Mouse (Mus musculus) embryonic facial prominence, embryonic 13.5 days (tissue): ENCODE measurements around the gene Naa35. TPM values are rescaled to one million over a fixed set of nuclear protein-coding genes. Genes with fewer than 3 reads are reported as not detected.

ENCODE experiments used
- ATAC-seq: fragments of 200-750 bp; cut with Nextera tagmentation; 2 replicates; pipeline ENCODE4 v1.8.0; 2017; ENCODE audit warnings: low read depth; ENCODE audit not compliant: insufficient number of reproducible peaks, insufficient read depth, low FRiP score, low TSS enrichment
- H3K27ac ChIP-seq: fragments of 300-500 bp; sonication (generic); 2 replicates; pipeline ENCODE4 v1.5.1; 2015; ENCODE audit warnings: moderate library complexity, mild to moderate bottlenecking, inconsistent platforms
- H3K27me3 ChIP-seq: fragments of 300-500 bp; sonication (generic); 2 replicates; pipeline ENCODE4 v1.6.1; 2015; ENCODE audit warnings: mild to moderate bottlenecking, inconsistent platforms
- H3K36me3 ChIP-seq: fragments of 300-500 bp; sonication (generic); 2 replicates; pipeline ENCODE4 v1.6.1; 2015; ENCODE audit warnings: mild to moderate bottlenecking, inconsistent platforms
- H3K4me1 ChIP-seq: fragments of 300-500 bp; sonication (generic); 2 replicates; pipeline ENCODE4 v1.6.1; 2015; ENCODE audit warnings: inconsistent platforms
- H3K4me2 ChIP-seq: fragments of 300-500 bp; sonication (generic); 2 replicates; pipeline ENCODE4 v1.6.1; 2015; ENCODE audit warnings: moderate library complexity, mild to moderate bottlenecking, inconsistent platforms
- H3K4me3 ChIP-seq: fragments of 300-500 bp; sonication (generic); 2 replicates; pipeline ENCODE4 v1.5.1; 2015; ENCODE audit warnings: mild to moderate bottlenecking, inconsistent platforms
- H3K9ac ChIP-seq: fragments of 300-500 bp; sonication (generic); 2 replicates; pipeline ENCODE4 v1.6.1; 2015; ENCODE audit warnings: mild to moderate bottlenecking, inconsistent platforms
- H3K9me3 ChIP-seq: fragments of 300-500 bp; sonication (generic); 2 replicates; pipeline ENCODE4 v1.6.1; 2016; ENCODE audit warnings: inconsistent platforms
- WGBS: fragments of 180-500 bp; shearing (Covaris S2); methylation state at CpG from one replicate; pipeline ENCODE4 v1.1.7; 2015; ENCODE audit warnings: mixed read lengths; 5-methylcytosine and 5-hydroxymethylcytosine counted together
- polyA plus RNA-seq: library from polyadenylated mRNA; unstranded; fragments of >200 nt; fragmentation: Nextera tagmentation; extraction: Ambion mirVana; gene quantifications from 2 replicates; pipeline ENCODE4 v1.2.1, GENCODE M21; 2015

The Naa35 gene
- polyA plus RNA-seq, 1 experiment from 2014 or later, result 120 TPM

DNA sequence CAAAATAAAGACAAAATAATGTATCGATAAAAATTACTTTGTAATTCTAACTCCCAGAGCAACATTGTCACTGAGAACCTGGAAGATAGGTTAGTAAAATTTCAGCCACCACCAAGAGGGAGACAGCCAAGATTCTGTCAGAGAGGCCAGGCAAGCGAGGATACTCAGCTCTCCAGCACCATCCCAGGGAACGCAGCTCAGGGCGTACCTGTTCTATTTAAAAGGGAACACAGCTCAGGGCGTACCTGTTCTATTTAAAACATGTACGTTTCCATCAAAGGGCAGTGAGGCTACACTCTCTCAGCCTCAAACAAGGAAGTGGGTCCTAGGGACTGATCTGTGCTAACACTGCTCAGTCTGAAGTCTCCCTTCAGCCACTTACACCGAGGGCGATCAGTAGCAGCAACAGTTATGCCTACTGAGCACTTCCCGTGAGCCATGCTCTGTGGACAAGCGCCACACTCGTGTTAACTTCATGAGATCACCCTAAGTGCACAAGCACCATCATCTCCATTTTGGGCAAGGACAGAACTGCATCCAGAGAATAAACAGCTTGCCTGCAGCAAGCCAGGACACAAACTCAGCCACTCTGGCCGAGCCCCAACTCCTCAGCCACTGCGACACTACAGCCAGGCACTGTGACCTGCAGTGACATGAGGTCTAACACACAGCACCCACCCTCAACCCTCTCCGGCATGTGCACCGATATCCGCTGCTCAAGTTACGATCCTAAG, 30.1 kb upstream of the Naa35 start:
- H3K9ac ChIP-seq, result 0 out of 2 replicates have a peak overlapping the region, but pooled peaks have one; percentile 36
- H3K27ac ChIP-seq, result no peak overlapping the region
- no peaks in the 10 kb centered on the region for H3K9me3 ChIP-seq
- peaks cover 26% of the 10 kb centered on the region for H3K4me1 ChIP-seq
- 67% methylated on average over 17 of the region's 17 CpGs for WGBS
- H3K4me2 ChIP-seq, result peak overlapping the region; percentile 92
- no peaks in the 10 kb centered on the region for H3K36me3 ChIP-seq
- H3K4me3 ChIP-seq, result peak overlapping the region; percentile 73
- no peak for ATAC-seq
- 0 out of 2 replicates have a peak, but pooled peaks cover 3% of the 10 kb centered on the region for H3K27me3 ChIP-seq

DNA sequence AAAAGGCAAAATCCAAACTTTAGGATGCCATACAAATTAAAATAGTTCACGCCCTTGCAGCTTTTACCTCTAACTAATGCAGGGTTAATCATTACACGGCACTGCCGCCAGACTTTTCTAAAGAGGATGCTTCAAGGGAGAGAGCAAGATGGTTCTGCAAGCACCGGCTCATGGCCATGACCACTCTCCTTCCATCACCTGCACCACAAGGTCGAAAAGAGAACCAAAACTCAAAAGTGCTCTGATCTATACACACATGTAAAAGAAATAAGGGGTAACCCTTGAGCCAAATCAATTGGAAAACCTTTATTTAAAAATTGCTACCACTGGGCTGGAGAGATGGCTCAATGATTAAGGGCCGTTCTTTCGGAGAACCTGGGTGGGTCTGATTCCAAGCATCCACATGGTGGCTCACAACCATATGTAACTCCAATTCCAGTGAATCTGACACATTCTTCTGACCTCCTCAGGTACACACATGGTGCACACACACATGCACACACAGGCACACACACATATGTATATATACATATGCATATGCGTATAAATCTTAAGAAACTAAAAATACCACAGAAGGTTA, 29.4 kb upstream of the Naa35 start:
- peak overlapping the region; percentile 73 for H3K4me3 ChIP-seq
- H3K36me3 ChIP-seq, result no peaks in the 10 kb centered on the region
- H3K27ac ChIP-seq, result no peak overlapping the region
- no peak overlapping the region for H3K9ac ChIP-seq
- WGBS, result 73% methylated on average over 8 of the region's 8 CpGs
- peaks cover 26% of the 10 kb centered on the region for H3K4me1 ChIP-seq
- peak overlapping the region; percentile 92 for H3K4me2 ChIP-seq
- no peak for ATAC-seq
- H3K9me3 ChIP-seq, result no peaks in the 10 kb centered on the region
- H3K27me3 ChIP-seq, result 0 out of 2 replicates have a peak, but pooled peaks cover 3% of the 10 kb centered on the region

DNA sequence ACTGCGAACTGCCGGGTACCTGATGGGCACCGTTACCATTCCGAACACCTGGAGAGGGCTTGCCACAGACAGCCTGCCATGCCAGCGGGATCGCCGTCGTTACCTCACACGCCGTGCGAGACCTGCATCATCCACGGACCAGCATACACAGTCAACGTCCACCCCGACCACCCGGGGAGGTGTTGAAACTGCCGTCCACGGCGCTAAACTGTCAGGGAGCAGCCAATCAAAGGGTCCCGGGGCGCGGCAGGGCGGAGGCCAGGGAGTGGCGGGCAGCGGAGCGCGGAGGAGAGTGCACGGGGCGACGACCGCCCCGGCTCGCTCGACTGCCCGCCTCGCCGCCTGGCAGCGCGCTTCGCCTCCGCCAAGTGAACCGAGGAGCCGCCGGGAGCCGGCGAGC, 28.4 kb upstream of the Naa35 start:
- Histone ChIP-seq H3K4me2 (peak overlapping the region; percentile 92), H3K9ac (peak overlapping the region; percentile 81), H3K9me3 (no peaks in the 10 kb centered on the region), H3K27me3 (0 out of 2 replicates have a peak, but pooled peaks cover 3% of the 10 kb centered on the region), H3K4me3 (peak overlapping the region; percentile 73), H3K27ac (peak overlapping the region; percentile 75), H3K36me3 (no peaks in the 10 kb centered on the region), H3K4me1 (peaks cover 26% of the 10 kb centered on the region)
- WGBS, result 0% methylated on average over 44 of the region's 45 CpGs
- peak; percentile 85 for ATAC-seq

- no peaks in the 10 kb centered on the region for H3K9me3 ChIP-seq
- H3K4me3 ChIP-seq, result peak overlapping the region; percentile 73
- ATAC-seq, result peak; percentile 82
- H3K27me3 ChIP-seq, result 0 out of 2 replicates have a peak, but pooled peaks cover 3% of the 10 kb centered on the region
- no peaks in the 10 kb centered on the region for H3K36me3 ChIP-seq
- H3K27ac ChIP-seq, result peak overlapping the region; percentile 75
- peak overlapping the region; percentile 92 for H3K4me2 ChIP-seq
- H3K4me1 ChIP-seq, result peaks cover 24% of the 10 kb centered on the region
- WGBS, result under 1% methylated on average over 58 of the region's 73 CpGs
- peak overlapping the region; percentile 81 for H3K9ac ChIP-seq
These were observed 27.7 kb upstream of the Naa35 start for GRCm38 (mm10) chr13:59557185-59557985.

DNA sequence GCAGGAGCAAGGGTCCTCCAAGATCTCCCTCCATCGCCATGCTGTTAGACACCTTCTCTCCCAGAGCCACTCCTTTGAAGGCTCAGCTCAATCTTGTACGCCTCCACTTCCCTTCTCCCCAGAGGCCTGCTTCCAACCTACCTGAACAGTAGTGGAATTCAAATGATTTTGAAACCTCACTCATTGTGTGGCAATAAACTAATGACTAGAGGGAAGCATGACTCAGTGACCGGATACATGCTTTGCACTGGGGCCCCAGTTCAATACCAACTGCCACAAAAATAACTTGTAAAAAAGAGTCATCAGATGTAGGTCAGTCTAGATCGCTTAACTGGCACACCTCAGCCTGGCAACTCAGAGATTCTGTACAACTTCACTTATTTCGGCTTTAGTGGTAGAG, 26.3 kb upstream of the Naa35 start:
- Histone ChIP-seq H3K4me1 (peaks cover 22% of the 10 kb centered on the region), H3K27ac (no peak overlapping the region), H3K27me3 (0 out of 2 replicates have a peak, but pooled peaks cover 3% of the 10 kb centered on the region), H3K4me2 (no peak overlapping the region), H3K9ac (no peak overlapping the region), H3K36me3 (no peaks in the 10 kb centered on the region), H3K4me3 (no peak overlapping the region), H3K9me3 (no peaks in the 10 kb centered on the region)
- ATAC-seq, result no peak
- 94% methylated on average over 5 of the region's 5 CpGs for WGBS

- Histone ChIP-seq H3K27me3 (no peaks in the 10 kb centered on the region), H3K4me3 (no peak overlapping the region), H3K9ac (no peak overlapping the region), H3K4me2 (no peak overlapping the region), H3K9me3 (no peaks in the 10 kb centered on the region), H3K36me3 (no peaks in the 10 kb centered on the region), H3K27ac (no peak overlapping the region), H3K4me1 (peaks cover 16% of the 10 kb centered on the region)
- ATAC-seq, result no peak
- 84% methylated on average over 2 of the region's 2 CpGs for WGBS
These were observed 22.6 kb upstream of the Naa35 start for GRCm38 (mm10) chr13:59562471-59562870.

GRCm38 (mm10) chr13:59564505-59564904, 20.6 kb upstream of the Naa35 start:
- no peak overlapping the region for H3K4me2 ChIP-seq
- H3K4me3 ChIP-seq, result no peak overlapping the region
- no peaks in the 10 kb centered on the region for H3K36me3 ChIP-seq
- H3K9me3 ChIP-seq, result no peaks in the 10 kb centered on the region
- no peak overlapping the region for H3K27ac ChIP-seq
- H3K4me1 ChIP-seq, result peaks cover 11% of the 10 kb centered on the region; the same call in 1 of the 2 replicates
- H3K27me3 ChIP-seq, result no peaks in the 10 kb centered on the region
- 87% methylated on average over 4 of the region's 4 CpGs for WGBS
- no peak for ATAC-seq
- no peak overlapping the region for H3K9ac ChIP-seq

GRCm38 (mm10) chr13:59564923-59565322, 20.1 kb upstream of the Naa35 start:
- H3K9ac ChIP-seq, result no peak overlapping the region
- H3K9me3 ChIP-seq, result no peaks in the 10 kb centered on the region
- no peak overlapping the region for H3K4me2 ChIP-seq
- no peak overlapping the region for H3K4me3 ChIP-seq
- H3K36me3 ChIP-seq, result no peaks in the 10 kb centered on the region
- WGBS, result 76% methylated on average over 10 of the region's 10 CpGs
- ATAC-seq, result no peak
- peaks cover 11% of the 10 kb centered on the region; the same call in 1 of the 2 replicates for H3K4me1 ChIP-seq
- no peaks in the 10 kb centered on the region for H3K27me3 ChIP-seq
- H3K27ac ChIP-seq, result no peak overlapping the region

DNA sequence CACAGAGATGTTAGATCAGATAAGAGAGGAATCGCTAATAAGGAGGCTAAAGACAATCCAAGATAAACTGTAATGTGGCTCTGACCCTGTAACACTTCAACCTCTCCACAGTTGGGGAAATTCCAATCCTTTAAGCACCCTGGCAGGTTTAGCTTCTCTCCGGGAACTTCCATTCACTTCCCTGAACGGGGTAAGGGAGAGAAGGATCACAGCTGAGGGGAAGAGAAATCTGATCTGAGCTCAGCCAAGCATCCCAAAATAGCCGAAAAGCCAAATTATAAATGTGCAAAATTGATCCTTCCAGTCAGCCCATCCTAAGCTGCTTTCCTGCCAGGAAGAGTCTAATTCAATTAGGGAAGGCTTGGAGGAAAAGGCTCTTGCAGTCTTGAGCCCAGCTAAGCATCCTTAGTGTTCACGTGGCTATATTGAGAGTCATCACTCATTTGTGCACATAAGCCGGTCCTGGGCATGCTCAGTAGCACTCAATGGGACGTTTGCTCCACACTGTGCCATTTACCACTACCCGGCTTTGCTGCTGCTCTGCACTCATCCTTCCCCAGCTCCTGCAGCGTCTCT, 19.0 kb upstream of the Naa35 start:
- H3K4me1 ChIP-seq, result peaks cover 11% of the 10 kb centered on the region; the same call in 1 of the 2 replicates
- ATAC-seq, result no peak
- WGBS, result 55% methylated on average over 9 of the region's 9 CpGs
- H3K27ac ChIP-seq, result no peak overlapping the region
- H3K4me3 ChIP-seq, result no peak overlapping the region
- H3K36me3 ChIP-seq, result no peaks in the 10 kb centered on the region
- no peak overlapping the region for H3K4me2 ChIP-seq
- no peaks in the 10 kb centered on the region for H3K9me3 ChIP-seq
- H3K27me3 ChIP-seq, result no peaks in the 10 kb centered on the region
- no peak overlapping the region for H3K9ac ChIP-seq

- no peaks in the 10 kb centered on the region for H3K9me3 ChIP-seq
- no peak for ATAC-seq
- no peak overlapping the region for H3K27ac ChIP-seq
- H3K4me2 ChIP-seq, result no peak overlapping the region
- no peak overlapping the region for H3K9ac ChIP-seq
- no peaks in the 10 kb centered on the region for H3K27me3 ChIP-seq
- H3K4me1 ChIP-seq, result peaks cover 4% of the 10 kb centered on the region; the same call in 1 of the 2 replicates
- H3K4me3 ChIP-seq, result no peak overlapping the region
- H3K36me3 ChIP-seq, result no peaks in the 10 kb centered on the region
- 78% methylated on average over 6 of the region's 6 CpGs for WGBS
These were observed 14.0 kb upstream of the Naa35 start for GRCm38 (mm10) chr13:59571107-59571506.

GRCm38 (mm10) chr13:59572549-59572948, 12.5 kb upstream of the Naa35 start:
- Histone ChIP-seq H3K4me3 (no peak overlapping the region), H3K36me3 (no peaks in the 10 kb centered on the region), H3K4me1 (no peaks in the 10 kb centered on the region), H3K27ac (no peak overlapping the region), H3K9ac (no peak overlapping the region), H3K9me3 (no peaks in the 10 kb centered on the region), H3K27me3 (no peaks in the 10 kb centered on the region), H3K4me2 (no peak overlapping the region)
- WGBS, result 89% methylated on average over 2 of the region's 2 CpGs
- no peak for ATAC-seq
